In genomic region chr10:123274554-123274953, GRCm38 (mm10) we compare ENCODE assay signal across 19 mouse cellular contexts. TPM values are rescaled to one million over a fixed set of nuclear protein-coding genes. Genes with fewer than 3 reads are reported as not detected.
DNase-seq lines count a peak whose midpoint lies in the region; ATAC-seq and TF ChIP-seq lines count a peak whose summit lies in the region.
"Had no signal": no experiment of that assay in that cellular context is flagged by ENCODE, and none has a peak within 500 bp of the region (broad histone marks: within the 10 kb centered on the region; RNA-seq: fewer than 3 reads in every experiment).

No protein-coding gene starts in this region.

- no peaks in the 10 kb centered on the region for H3K36me3 ChIP-seq in heart, embryonic 16.5 days (ENCODE audit: control insufficient read depth, insufficient read depth)
- no peaks in the 10 kb centered on the region for H3K36me3 ChIP-seq in lung, postnatal 0 days (ENCODE audit: insufficient read depth, low read length)
- no peaks in the 10 kb centered on the region for H3K36me3 ChIP-seq in hindbrain, postnatal 0 days (ENCODE audit: insufficient read depth, low read length)
- H3K36me3 ChIP-seq: hindbrain, embryonic 12.5 days; intestine, embryonic 15.5 days; midbrain, embryonic 12.5 days had no signal

- H3K9ac ChIP-seq in heart, embryonic 16.5 days (ENCODE audit: low read length): no peak overlapping the region
- H3K9ac ChIP-seq in lung, postnatal 0 days (replicated peaks; ENCODE audit: low read depth): no peak overlapping the region
- H3K9ac ChIP-seq in hindbrain, postnatal 0 days (replicated peaks; ENCODE audit: low read length): no peak overlapping the region
- H3K9ac ChIP-seq: forebrain, postnatal 0 days; hindbrain, embryonic 12.5 days; intestine, embryonic 15.5 days; midbrain, embryonic 12.5 days had no signal

- H3K4me3 ChIP-seq in heart, embryonic 16.5 days (ENCODE audit: low read length): no peak overlapping the region
- no peak overlapping the region for H3K4me3 ChIP-seq in lung, postnatal 0 days (ENCODE audit: low read depth, low read length)
- H3K4me3 ChIP-seq in hindbrain, postnatal 0 days (ENCODE audit: low read length): no peak overlapping the region
- H3K4me3 ChIP-seq: hindbrain, embryonic 12.5 days; intestine, embryonic 15.5 days; midbrain, embryonic 12.5 days had no signal

- no peaks in the 10 kb centered on the region for H3K9me3 ChIP-seq in heart, embryonic 16.5 days (replicated peaks; ENCODE audit: control insufficient read depth, low read length)
- H3K9me3 ChIP-seq in lung, postnatal 0 days (ENCODE audit: low read length): no peaks in the 10 kb centered on the region
- H3K9me3 ChIP-seq in hindbrain, postnatal 0 days (ENCODE audit: low read length): no peaks in the 10 kb centered on the region
- H3K9me3 ChIP-seq: hindbrain, embryonic 12.5 days; intestine, embryonic 15.5 days; midbrain, embryonic 12.5 days had no signal

- ATAC-seq in heart, embryonic 16.5 days (replicated peaks; ENCODE audit: extremely low read depth, insufficient read depth, low FRiP score): no peak
- ATAC-seq in lung, postnatal 0 days: no peak
- ATAC-seq in hindbrain, postnatal 0 days: no peak
- ATAC-seq: CD4-positive, CD25-positive, alpha-beta regulatory T cell, adult 4 months; forebrain, postnatal 0 days; intestine, embryonic 15.5 days had no signal

- no peaks in the 10 kb centered on the region for H3K27me3 ChIP-seq in heart, embryonic 16.5 days (ENCODE audit: control insufficient read depth, insufficient read depth, low read length)
- no peaks in the 10 kb centered on the region for H3K27me3 ChIP-seq in lung, postnatal 0 days (replicated peaks; ENCODE audit: insufficient read depth, low read length)
- H3K27me3 ChIP-seq in hindbrain, postnatal 0 days (ENCODE audit: insufficient read depth, low read length): no peaks in the 10 kb centered on the region
- H3K27me3 ChIP-seq: hindbrain, embryonic 12.5 days; intestine, embryonic 15.5 days; midbrain, embryonic 12.5 days had no signal

- no peak overlapping the region for H3K27ac ChIP-seq in heart, embryonic 16.5 days (ENCODE audit: low read length)
- no peak overlapping the region for H3K27ac ChIP-seq in lung, postnatal 0 days (ENCODE audit: low read length)
- no peak overlapping the region for H3K27ac ChIP-seq in hindbrain, postnatal 0 days
- H3K27ac ChIP-seq: hindbrain, embryonic 12.5 days; intestine, embryonic 15.5 days; midbrain, embryonic 12.5 days had no signal

- TF ChIP-seq EP300 in lung, postnatal 0 days (IDR thresholded peaks at IDR 0.05): no peak

- H3K4me2 ChIP-seq in heart, embryonic 16.5 days (ENCODE audit: low read depth, low read length): peak overlapping the region; percentile 10; the same call in 1 of the 2 replicates
- H3K4me2 ChIP-seq in lung, postnatal 0 days (replicated peaks; ENCODE audit: low read depth, low read length): no peak overlapping the region; the same call in 1 of the 2 replicates
- no peak overlapping the region for H3K4me2 ChIP-seq in hindbrain, postnatal 0 days (ENCODE audit: low read depth, low read length)
- H3K4me2 ChIP-seq: hindbrain, embryonic 12.5 days; intestine, embryonic 15.5 days; midbrain, embryonic 12.5 days had no signal

- DNase-seq in heart, adult 8-10 months (ENCODE audit: low spot score): no peak
- DNase-seq in lung, postnatal 0 days (ENCODE audit: low spot score): peak; percentile 41
- DNase-seq in lung, postnatal 25 days (ENCODE audit: low spot score): no peak
- peak; percentile 77 for DNase-seq in NIH3T3 (ENCODE audit: low read depth)
- DNase-seq in embryo, embryonic 10.5 days (ENCODE audit: low spot score): peak; percentile 44
- DNase-seq in hindbrain, postnatal 0 days (ENCODE audit: low spot score): no peak
- DNase-seq in gastrocnemius, adult 18-20 months (ENCODE audit: low spot score): no peak
- DNase-seq: cerebellum, postnatal 10 days; forebrain, postnatal 0 days; layer of hippocampus, adult 9-11 months; liver; lung, postnatal 14 days; spleen, adult 18-20 months; thymus, postnatal 4 days had no signal

- TF ChIP-seq CTCF in lung, postnatal 0 days (IDR thresholded peaks at IDR 0.05): no peak
- TF ChIP-seq CTCF in hindbrain, postnatal 0 days (IDR thresholded peaks at IDR 0.05; ENCODE audit: low read depth): no peak

- 47% methylated on average over 11 of the region's 11 CpGs for WGBS in heart, embryonic 16.5 days
- WGBS in lung, postnatal 0 days: 42% methylated on average over 11 of the region's 11 CpGs
- WGBS in hindbrain, postnatal 0 days: 71% methylated on average over 11 of the region's 11 CpGs

- no peaks in the 10 kb centered on the region for H3K4me1 ChIP-seq in heart, embryonic 16.5 days (ENCODE audit: control insufficient read depth, insufficient read depth, low read length)
- no peaks in the 10 kb centered on the region for H3K4me1 ChIP-seq in lung, postnatal 0 days (ENCODE audit: insufficient read depth, low read depth, low read length)
- H3K4me1 ChIP-seq in hindbrain, postnatal 0 days (ENCODE audit: insufficient read depth, low read length): no peaks in the 10 kb centered on the region
- H3K4me1 ChIP-seq: hindbrain, embryonic 12.5 days; intestine, embryonic 15.5 days; midbrain, embryonic 12.5 days had no signal

RNA-seq across cellular contexts. Expression of gene Fam19a2, which starts 10.8 kb away (rescaled TPM):
- 0.29 and 0.47 TPM in 2 replicates for polyA plus RNA-seq in heart, embryonic 16.5 days (2015; fragmentation: Nextera tagmentation; extraction: Ambion mirVana)
- under 1 TPM; 0.09 to 0.22 (median 0.11) TPM for total RNA-seq in heart, adult 8-10 months (2022)
- polyA plus RNA-seq in lung, postnatal 0 days (2015; fragmentation: Nextera tagmentation; extraction: Ambion mirVana): 0.12 and 0.24 TPM in 2 replicates
- 90.5 and 94.7 TPM in 2 replicates for total RNA-seq in hindbrain, postnatal 0 days (2014; rRNA removed)
- 44.6 and 48.9 TPM in 2 replicates for polyA plus RNA-seq in hindbrain, postnatal 0 days (2015; fragmentation: Nextera tagmentation; extraction: Ambion mirVana)
- not detected for total RNA-seq in gastrocnemius, adult 18-20 months (2021)
- polyA plus RNA-seq: CD4-positive, CD25-positive, alpha-beta regulatory T cell, adult 4 months had no signal

Comparison
In these comparisons a context has a peak if more than half of its experiments do, and no peak if none do; other contexts are left out.
1. DNase-seq: peak in lung, postnatal 0 days (single experiment), NIH3T3 (single experiment) and embryo, embryonic 10.5 days (single experiment); none in heart, adult 8-10 months (single experiment), lung, postnatal 25 days (single experiment), hindbrain, postnatal 0 days (single experiment) and gastrocnemius, adult 18-20 months (single experiment).
2. RNA of gene Fam19a2, which starts 10.8 kb away (total RNA-seq): 90.5 to 94.7 TPM in hindbrain, postnatal 0 days; 0.09 to 0.22 TPM in heart, adult 8-10 months and not detected in gastrocnemius, adult 18-20 months; every median in the first group is over 10 times any median in the second.